Mouse (Mus musculus) Patski (cell line): Measurements from ENCODE around the gene Dagla. TPM values are rescaled to one million over a fixed set of nuclear protein-coding genes. Genes with fewer than 3 reads are reported as not detected.
A peak's percentile ranks its signal among the peaks of the same experiment; 100 is the strongest.

ENCODE experiments used
- ATAC-seq: fragments of 100-300 bp; one replicate; pipeline ENCODE4 v1.8.0; 2021
- CTCF ChIA-PET: fragments of 350-600 bp; sonication (Branson Sonifier 250); formaldehyde crosslinking; loops from one replicate; lab custom pipeline; 2022; ENCODE audit warnings: inconsistent platforms; lab: Charles Lee
- POLR2A ChIA-PET: fragments of 350-600 bp; sonication (Branson Sonifier 250); formaldehyde crosslinking; loops from one replicate; lab custom pipeline; 2022; ENCODE audit warnings: antibody characterized with exemption, inconsistent platforms; lab: Charles Lee
- DNase-seq: peaks from one replicate; pipeline ENCODE4 v3.0.0-alpha.2; 2011; ENCODE audit warnings: low read depth, low spot score
- H3K27me3 ChIP-seq: fragments of 371-371 bp; one replicate; pipeline ENCODE4 v1.5.1; 2021
- CTCF ChIP-seq: fragments of 100-300 bp; IDR thresholded peaks from one replicate; pipeline ENCODE4 v1.5.1; 2021
- in situ Hi-C: fragments of 300-500 bp; cut with MboI; formaldehyde crosslinking; loops from 3 replicates; pipeline ENCODE4 v1.11.1; 2018; ENCODE audit warnings: low pct_unique_long_range_greater_than_20kb, mixed read lengths
- polyA plus RNA-seq: library from polyadenylated mRNA; unstranded; gene quantifications from one replicate; pipeline ENCODE4 v1.2.3, GENCODE M21; 2021

Gene Dagla
- polyA plus RNA-seq, 1 experiment from 2014 or later: 2.9 TPM

DNA sequence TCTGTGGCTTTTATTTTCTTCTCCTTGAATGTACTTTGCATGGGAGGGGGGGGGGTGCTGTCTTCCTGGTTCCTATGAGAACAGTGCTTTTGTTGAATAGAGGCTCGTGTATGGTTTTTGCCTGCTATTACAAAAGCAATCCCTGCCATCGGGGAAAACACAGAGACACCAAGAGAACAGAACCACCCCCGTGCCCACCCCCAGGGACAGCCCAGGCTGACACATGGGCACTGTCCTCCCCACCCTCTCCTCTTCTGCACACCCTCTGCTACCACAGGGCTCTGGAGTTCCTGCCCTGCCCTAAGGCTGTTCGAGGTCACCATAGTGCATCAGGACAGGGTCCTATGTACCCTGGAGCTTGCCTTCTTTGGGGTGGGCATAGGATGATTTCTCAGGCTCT is 29.8 kb upstream of the Dagla start:
- in situ Hi-C loops: no loop called here
- DNase-seq (no peak), ATAC-seq (no peak)
- POLR2A ChIA-PET: interaction anchor here (1.1 kb wide), 1 partner anchor 75 kb away, joined by 4 read pairs; no protein-coding TSS in a partner anchor
- no peak for TF ChIP-seq CTCF
- CTCF ChIA-PET: interaction anchor here (0.7 to 1.7 kb wide), 5 partner anchors 9 to 99 kb away, joined by 3 to 4 read pairs (median 4); no protein-coding TSS in a partner anchor
- H3K27me3 ChIP-seq: peaks cover 68% of the 10 kb centered on the region

DNA sequence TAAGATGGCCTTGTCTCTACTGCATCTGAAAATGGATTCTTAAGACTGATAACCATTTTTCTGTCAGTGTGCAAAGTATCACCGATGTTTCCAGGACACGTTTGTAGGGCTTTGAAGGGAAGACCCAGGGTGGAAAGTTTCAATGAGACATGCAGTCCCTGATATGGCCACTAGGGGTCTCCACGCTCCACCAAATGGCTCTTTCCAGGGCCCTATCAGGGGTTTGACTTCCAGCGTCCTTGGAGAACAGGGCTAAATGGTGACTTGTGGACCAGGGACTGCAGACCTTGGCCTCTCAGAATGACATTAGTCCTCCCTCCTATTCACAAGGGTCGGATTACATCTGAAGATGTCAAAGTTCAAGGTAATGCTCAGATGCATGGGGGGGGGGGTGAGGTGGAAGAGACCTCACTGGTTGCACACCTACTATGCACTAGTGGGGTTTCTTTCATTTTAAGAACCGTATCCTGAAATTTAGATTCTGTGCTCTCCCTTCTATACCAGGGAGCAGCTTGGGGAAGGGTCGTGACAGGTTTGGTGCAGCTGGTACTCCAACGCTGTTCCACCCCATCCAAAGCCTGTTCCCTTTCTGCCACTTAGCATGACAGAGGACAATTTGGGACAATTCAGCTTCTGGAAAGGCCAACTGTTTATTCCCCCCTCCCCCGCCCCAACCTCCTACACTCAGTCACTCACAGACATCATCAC is 29.0 kb upstream of the Dagla start:
- ATAC-seq (no peak), DNase-seq (no peak)
- in situ Hi-C loops: no loop called here
- peak; percentile 97 for TF ChIP-seq CTCF
- peaks cover 66% of the 10 kb centered on the region for H3K27me3 ChIP-seq
- ChIA-PET CTCF (interaction anchor here (0.8 to 1.3 kb wide), 4 partner anchors 9 to 106 kb away, joined by 3 to 5 read pairs (median 4); no protein-coding TSS in a partner anchor), POLR2A (interaction anchor here (1.1 kb wide), 1 partner anchor 74 kb away, joined by 4 read pairs; no protein-coding TSS in a partner anchor)

DNA sequence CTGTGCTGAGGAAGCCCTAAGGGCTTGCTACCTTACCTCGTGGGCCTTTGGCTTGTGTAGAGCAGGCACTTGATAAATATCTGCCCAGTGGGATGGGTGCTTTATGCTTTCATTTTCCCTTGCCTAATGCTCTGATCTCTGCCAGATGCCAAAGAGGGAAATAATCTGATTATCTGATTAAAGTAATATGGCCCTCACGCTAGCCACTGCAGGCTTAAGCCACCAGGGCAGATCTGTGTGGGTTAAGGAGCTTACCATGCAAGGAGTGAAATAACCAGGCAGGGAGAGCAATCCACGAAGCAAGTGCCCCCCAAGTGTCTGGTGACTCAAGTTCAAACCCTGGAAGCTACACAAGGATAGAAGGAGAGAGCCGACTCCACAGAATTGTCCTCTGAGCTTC is 27.0 kb upstream of the Dagla start:
- peaks cover 56% of the 10 kb centered on the region for H3K27me3 ChIP-seq
- TF ChIP-seq CTCF: peak; percentile 14
- ATAC-seq (no peak), DNase-seq (no peak)
- ChIA-PET POLR2A (interaction anchor here (1.6 kb wide), 1 partner anchor 74 kb away, joined by 3 read pairs; no protein-coding TSS in a partner anchor), CTCF (interaction anchor here (1.4 to 1.6 kb wide), 3 partner anchors 9 to 77 kb away, joined by 4 to 5 read pairs (median 5); no protein-coding TSS in a partner anchor)
- in situ Hi-C loops: no loop called here

DNA sequence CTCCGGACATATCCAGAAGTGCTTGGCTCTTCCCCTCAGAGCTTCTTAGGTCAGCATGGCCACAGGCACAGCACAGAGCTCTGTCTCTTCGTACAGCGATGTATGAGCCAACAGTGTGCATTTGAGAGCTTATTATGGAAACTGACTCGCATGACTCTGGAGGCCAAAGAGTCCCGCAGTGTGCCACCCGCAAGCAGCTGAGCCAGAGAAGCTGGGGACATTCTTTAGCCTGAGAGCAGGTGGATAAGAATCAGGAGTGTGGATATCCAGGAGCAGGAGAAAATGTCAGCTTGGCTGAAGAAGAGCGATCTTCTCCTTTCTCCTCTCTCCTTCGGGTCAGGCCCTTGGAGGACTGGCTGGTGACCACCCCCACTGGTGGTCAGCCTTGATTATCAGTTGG is 24.4 kb upstream of the Dagla start:
- CTCF ChIA-PET: interaction anchor here (0.8 to 1.3 kb wide), 2 partner anchors 70 to 173 kb away, joined by 3 read pairs; no protein-coding TSS in a partner anchor
- POLR2A ChIA-PET: no interaction called here
- ATAC-seq (no peak), DNase-seq (no peak)
- TF ChIP-seq CTCF: no peak
- H3K27me3 ChIP-seq: peaks cover 54% of the 10 kb centered on the region
- in situ Hi-C loops: loop anchor here (10.0 kb wide), 1 partner anchor 156 kb away; the partner anchor contains the start of gene Ppp1r32

DNA sequence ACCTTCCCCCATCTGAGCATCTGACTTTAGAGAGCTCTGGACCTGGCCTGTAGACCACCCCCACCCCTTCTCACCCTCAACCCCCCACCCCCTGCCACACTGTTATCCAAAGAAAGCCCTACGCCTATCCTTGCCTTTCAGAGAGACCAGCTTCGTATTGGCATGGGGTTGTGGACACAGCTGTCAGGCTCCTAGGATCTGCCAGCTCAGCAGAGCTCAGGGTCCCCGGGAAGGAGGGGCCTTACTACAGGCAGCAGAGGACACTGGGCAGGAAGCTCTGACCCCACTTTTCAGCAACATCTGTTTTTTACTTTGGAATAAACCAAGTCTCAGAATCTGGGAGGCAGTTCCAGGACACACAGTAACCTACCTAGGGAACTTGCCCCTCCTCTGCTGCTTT is 21.9 kb upstream of the Dagla start:
- DNase-seq (no peak), ATAC-seq (no peak)
- in situ Hi-C loops: loop anchor here (10.0 kb wide), 1 partner anchor 158 kb away; the partner anchor contains the start of gene Ppp1r32
- H3K27me3 ChIP-seq: peaks cover 54% of the 10 kb centered on the region
- ChIA-PET POLR2A (no interaction called here), CTCF (no interaction called here)
- no peak for TF ChIP-seq CTCF

DNA sequence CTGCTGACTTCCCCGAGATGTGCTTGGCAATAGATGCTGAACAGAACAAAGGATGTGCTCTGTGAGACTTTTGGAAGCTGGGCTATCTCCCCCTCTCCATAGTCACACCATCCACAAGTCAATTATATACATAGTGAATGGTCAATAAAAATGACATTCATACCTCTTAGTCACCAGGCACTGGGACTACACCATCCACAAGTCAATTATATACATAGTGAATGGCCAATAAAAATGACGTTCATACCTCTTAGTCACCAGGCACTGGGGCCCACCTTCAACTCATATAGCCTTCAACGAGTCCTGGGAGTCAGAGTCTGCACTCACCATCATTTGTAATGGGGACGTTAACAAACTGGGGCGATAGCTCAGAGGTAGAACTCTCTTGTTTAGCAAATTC is 19.2 kb upstream of the Dagla start:
- ChIA-PET CTCF (interaction anchor here (1.2 to 1.8 kb wide), 2 partner anchors 11 to 75 kb away, joined by 3 to 4 read pairs; no protein-coding TSS in a partner anchor), POLR2A (no interaction called here)
- in situ Hi-C loops: loop anchor here (10.0 kb wide), 1 partner anchor 161 kb away; the partner anchor contains the start of gene Ppp1r32
- H3K27me3 ChIP-seq: peaks cover 47% of the 10 kb centered on the region
- TF ChIP-seq CTCF: no peak
- no peak for ATAC-seq
- DNase-seq: no peak

DNA sequence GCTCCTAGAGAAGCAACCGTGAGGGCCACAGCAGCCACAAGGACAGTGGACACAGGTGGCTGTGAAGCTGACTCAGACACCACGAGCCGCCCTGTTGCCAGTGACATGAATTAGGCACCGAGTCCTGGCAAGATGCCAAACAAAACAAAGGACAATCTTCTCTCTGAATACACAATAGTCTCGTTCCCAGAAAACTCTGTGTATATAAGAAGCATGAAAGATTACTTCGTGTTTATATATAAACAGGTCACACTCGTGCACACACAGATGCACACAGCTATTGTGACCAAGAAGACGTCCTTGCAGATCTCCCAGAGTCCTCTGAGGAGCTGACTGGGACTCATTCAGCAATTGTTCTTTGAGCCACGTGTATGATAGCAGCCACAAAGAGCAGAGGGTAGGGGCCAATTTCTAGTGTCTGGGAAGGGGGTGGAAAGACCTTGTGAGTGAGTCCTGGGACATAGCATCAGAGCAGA is 18.7 kb upstream of the Dagla start:
- no peak for TF ChIP-seq CTCF
- in situ Hi-C loops: loop anchor here (10.0 kb wide), 1 partner anchor 161 kb away; the partner anchor contains the start of gene Ppp1r32
- H3K27me3 ChIP-seq: peaks cover 49% of the 10 kb centered on the region
- ATAC-seq: no peak
- POLR2A ChIA-PET: no interaction called here
- CTCF ChIA-PET: interaction anchor here (1.2 to 1.8 kb wide), 2 partner anchors 11 to 75 kb away, joined by 3 to 4 read pairs; no protein-coding TSS in a partner anchor
- no peak for DNase-seq

DNA sequence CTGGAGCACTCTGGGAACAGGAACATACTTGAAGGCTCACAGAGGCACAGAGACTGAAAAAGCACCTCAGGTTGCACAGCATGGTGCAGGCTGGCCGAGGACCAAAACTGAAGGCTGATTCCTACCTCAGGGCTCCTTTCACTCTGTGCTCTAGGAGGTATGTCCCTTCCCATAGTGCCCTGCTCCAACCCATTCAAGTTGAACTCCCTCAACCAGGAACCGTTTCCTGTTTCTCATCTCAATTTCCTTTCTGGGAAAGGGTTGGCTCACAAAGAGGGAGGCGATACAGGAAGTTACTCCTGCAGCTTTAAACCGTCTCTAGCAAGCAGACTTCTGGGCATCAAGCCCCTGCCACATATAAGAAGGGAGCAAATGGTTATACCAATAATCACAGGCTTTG is 13.1 kb upstream of the Dagla start:
- peaks cover 38% of the 10 kb centered on the region for H3K27me3 ChIP-seq
- no peak for TF ChIP-seq CTCF
- ChIA-PET POLR2A (no interaction called here), CTCF (interaction anchor here (1.2 kb wide), 1 partner anchor 23 kb away, joined by 4 read pairs; no protein-coding TSS in a partner anchor)
- ATAC-seq: no peak
- DNase-seq: no peak
- in situ Hi-C loops: no loop called here

DNA sequence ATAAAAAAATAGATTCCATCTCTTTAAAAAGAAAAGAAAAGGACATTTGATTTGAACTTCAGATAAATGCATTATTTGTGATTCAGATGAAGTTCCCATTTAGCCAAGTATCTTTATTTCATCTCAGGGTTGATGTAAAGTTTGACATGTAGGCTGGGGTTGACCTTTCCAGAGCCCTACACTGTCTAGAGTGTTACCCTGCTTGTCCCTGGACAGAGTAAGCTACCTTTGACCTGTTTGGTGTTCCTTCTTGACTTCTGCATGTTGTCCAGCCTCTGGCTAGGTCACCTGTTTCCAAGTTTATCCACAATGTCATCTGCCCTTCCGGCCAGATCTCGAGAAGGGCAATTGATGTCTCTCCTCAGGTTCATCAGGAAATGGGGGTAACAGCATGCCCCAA is 12.7 kb upstream of the Dagla start:
- POLR2A ChIA-PET: no interaction called here
- peaks cover 35% of the 10 kb centered on the region for H3K27me3 ChIP-seq
- CTCF ChIA-PET: interaction anchor here (1.2 kb wide), 1 partner anchor 24 kb away, joined by 4 read pairs; no protein-coding TSS in a partner anchor
- ATAC-seq: no peak
- no peak for DNase-seq
- TF ChIP-seq CTCF: no peak
- in situ Hi-C loops: no loop called here

DNA sequence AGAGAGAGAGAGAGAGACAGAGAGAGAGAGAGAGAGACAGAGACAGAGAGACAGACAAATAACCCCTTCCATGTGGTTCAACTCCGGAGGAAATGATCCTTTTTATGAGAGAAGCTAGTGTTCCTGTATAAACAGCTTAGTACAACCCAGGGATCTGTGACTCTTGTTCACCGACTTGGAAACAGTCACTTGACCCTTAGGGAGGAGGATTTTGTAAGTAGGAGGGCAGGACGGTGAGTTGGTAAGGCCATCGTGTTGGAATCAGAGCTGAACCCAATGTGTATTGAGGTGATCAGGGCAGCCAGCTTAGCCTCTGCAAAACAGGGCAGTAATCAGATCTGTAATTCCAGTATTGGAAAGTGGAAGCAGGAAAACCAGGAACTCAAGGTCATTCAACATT is 12.3 kb upstream of the Dagla start:
- TF ChIP-seq CTCF: no peak
- ChIA-PET POLR2A (no interaction called here), CTCF (no interaction called here)
- no peak for ATAC-seq
- no peak for DNase-seq
- in situ Hi-C loops: no loop called here
- peaks cover 35% of the 10 kb centered on the region for H3K27me3 ChIP-seq

DNA sequence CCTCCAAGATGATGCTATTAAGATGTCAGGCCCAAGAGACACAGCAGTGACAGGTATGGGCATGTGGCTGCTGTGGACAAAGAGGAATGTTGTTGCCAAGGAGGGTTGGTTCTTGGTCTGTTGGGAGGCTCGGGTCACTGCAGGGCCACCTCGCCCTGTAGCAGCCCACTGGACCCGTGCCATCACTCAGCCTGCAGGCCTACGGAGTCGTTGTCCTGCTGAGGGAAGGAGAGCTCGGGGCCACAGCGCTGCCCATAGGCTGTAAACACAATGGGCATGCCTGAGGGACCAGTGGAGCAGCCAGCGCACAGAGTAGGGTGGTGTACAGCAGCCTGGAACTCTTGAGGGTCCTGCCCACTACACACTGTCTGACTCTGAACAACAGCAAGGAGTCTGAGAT is 7.4 kb upstream of the Dagla start:
- ChIA-PET CTCF (interaction anchor here (1.6 kb wide), 1 partner anchor 29 kb away, joined by 6 read pairs; no protein-coding TSS in a partner anchor), POLR2A (no interaction called here)
- in situ Hi-C loops: no loop called here
- H3K27me3 ChIP-seq: peaks cover 30% of the 10 kb centered on the region
- ATAC-seq (no peak), DNase-seq (no peak)
- TF ChIP-seq CTCF: no peak
